Mouse (Mus musculus) MEL (cell line): ENCODE measurements around the gene Stk39.

ENCODE experiments used
- CHD1 ChIP-seq: IDR thresholded peaks from 2 replicates; pipeline ENCODE4 v1.6.1; 2012; ENCODE audit warnings: low read depth, mild to moderate bottlenecking, inconsistent platforms, low read length, improper control_type of control experiment
- CTCF ChIP-seq, 3 experiments: IDR thresholded peaks in 2 of 3; conservative IDR thresholded peaks in 1 of 3; 2 replicates each; pipeline ENCODE4 v1.5.1; 2011 to 2012; ENCODE audit warnings: low read length in 3 of 3, low read depth in 2 of 3, mild to moderate bottlenecking in 2 of 3, improper control_type of control experiment in 1 of 3, inconsistent platforms in 1 of 3, mixed read lengths in 1 of 3, moderate library complexity in 1 of 3; ENCODE audit not compliant: control insufficient read depth in 1 of 3, insufficient read depth in 1 of 3, poor library complexity in 1 of 3, severe bottlenecking in 1 of 3
- EP300 ChIP-seq, 2 experiments: IDR thresholded peaks; 2 replicates each; pipeline ENCODE4 v1.6.1; 2011; ENCODE audit warnings: improper control_type of control experiment in 2 of 2, low read length in 2 of 2, low read depth in 1 of 2, mild to moderate bottlenecking in 1 of 2
- GATA1 ChIP-seq: IDR thresholded peaks from 2 replicates; pipeline ENCODE4 v1.6.1; 2011; ENCODE audit warnings: low read depth, low read length, improper control_type of control experiment
- HCFC1 ChIP-seq: IDR thresholded peaks from 2 replicates; pipeline ENCODE4 v1.6.1; 2012; ENCODE audit warnings: low read depth, mild to moderate bottlenecking, inconsistent platforms, low read length, improper control_type of control experiment, moderate library complexity
- POLR2A ChIP-seq, 2 experiments: IDR thresholded peaks; 2 replicates each; pipeline ENCODE4 v1.6.1; 2011 to 2012; ENCODE audit warnings: low read length in 2 of 2, mild to moderate bottlenecking in 2 of 2, control low read depth in 1 of 2, improper control_type of control experiment in 1 of 2, low read depth in 1 of 2, moderate library complexity in 1 of 2; ENCODE audit not compliant: control insufficient read depth in 1 of 2, insufficient read depth in 1 of 2, poor library complexity in 1 of 2
- POLR2AphosphoS2 ChIP-seq: IDR thresholded peaks from 2 replicates; pipeline ENCODE4 v1.6.1; 2011; ENCODE audit warnings: low read length, improper control_type of control experiment
- SIN3A ChIP-seq: IDR thresholded peaks from 2 replicates; pipeline ENCODE4 v1.6.1; 2012; ENCODE audit warnings: low read length, improper control_type of control experiment, inconsistent platforms
- TAL1 ChIP-seq: IDR thresholded peaks from 2 replicates; pipeline ENCODE4 v1.6.1; 2012; ENCODE audit warnings: mild to moderate bottlenecking, inconsistent platforms, low read length, moderate library complexity, mixed read lengths
- USF1 ChIP-seq: IDR thresholded peaks from 2 replicates; pipeline ENCODE4 v1.6.1; 2014; ENCODE audit warnings: low read depth, mild to moderate bottlenecking, inconsistent platforms, low read length, improper control_type of control experiment, moderate library complexity
- ZNF384 ChIP-seq: IDR thresholded peaks from 2 replicates; pipeline ENCODE4 v1.6.1; 2012; ENCODE audit warnings: low read depth, mild to moderate bottlenecking, inconsistent platforms, low read length, improper control_type of control experiment

DNA sequence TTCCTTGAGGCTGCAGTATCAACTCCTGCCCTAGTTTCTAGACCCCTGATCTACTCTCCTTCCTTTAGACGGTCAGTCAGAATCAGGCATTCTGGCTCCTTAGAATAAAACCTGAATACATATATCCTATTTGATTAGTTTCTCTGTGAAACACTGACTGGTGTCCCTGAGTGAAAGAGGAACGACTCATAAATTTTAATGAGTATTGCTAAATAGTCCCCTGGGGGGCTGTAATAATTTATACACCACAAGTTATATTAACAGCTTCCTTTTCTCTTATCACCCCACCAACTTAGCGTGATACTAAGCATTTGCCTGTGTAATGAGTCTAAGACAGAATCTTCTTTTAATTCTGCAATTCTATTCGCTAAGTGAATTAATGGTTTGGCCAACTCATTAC is 30.7 kb upstream of the Stk39 start:
- TF ChIP-seq EP300 (IDR thresholded peaks at IDR 0.05; ENCODE audit: low read depth in 1 of 2, low read length in 2 of 2) (no peak), POLR2A (IDR thresholded peaks at IDR 0.05; ENCODE audit: control insufficient read depth in 1 of 2, insufficient read depth in 1 of 2, low read depth in 1 of 2, low read length in 2 of 2, poor library complexity in 1 of 2) (no peak), CTCF (IDR thresholded peaks at IDR 0.05 in 2 of 3, conservative IDR thresholded peaks at IDR 0.05 in 1 of 3; ENCODE audit: control insufficient read depth in 1 of 3, insufficient read depth in 1 of 3, low read depth in 2 of 3, low read length in 3 of 3, poor library complexity in 1 of 3, severe bottlenecking in 1 of 3) (no peak), HCFC1 (no peak), CHD1 (no peak), USF1 (no peak), GATA1 (no peak), TAL1 (no peak), POLR2AphosphoS2 (no peak), ZNF384 (no peak), SIN3A (no peak)
